Mouse (Mus musculus): ENCODE data around the gene Tfec. TPM values are rescaled to one million over a fixed set of nuclear protein-coding genes. Genes with fewer than 3 reads are reported as not detected.

The Tfec gene
- total RNA-seq (2014; rRNA removed; ENCODE audit: low replicate concordance) (0.34 and 1.7 TPM in 2 replicates), polyA plus RNA-seq (2015; fragmentation: Nextera tagmentation; extraction: Ambion mirVana) (0.38 and 0.48 TPM in 2 replicates)

DNA sequence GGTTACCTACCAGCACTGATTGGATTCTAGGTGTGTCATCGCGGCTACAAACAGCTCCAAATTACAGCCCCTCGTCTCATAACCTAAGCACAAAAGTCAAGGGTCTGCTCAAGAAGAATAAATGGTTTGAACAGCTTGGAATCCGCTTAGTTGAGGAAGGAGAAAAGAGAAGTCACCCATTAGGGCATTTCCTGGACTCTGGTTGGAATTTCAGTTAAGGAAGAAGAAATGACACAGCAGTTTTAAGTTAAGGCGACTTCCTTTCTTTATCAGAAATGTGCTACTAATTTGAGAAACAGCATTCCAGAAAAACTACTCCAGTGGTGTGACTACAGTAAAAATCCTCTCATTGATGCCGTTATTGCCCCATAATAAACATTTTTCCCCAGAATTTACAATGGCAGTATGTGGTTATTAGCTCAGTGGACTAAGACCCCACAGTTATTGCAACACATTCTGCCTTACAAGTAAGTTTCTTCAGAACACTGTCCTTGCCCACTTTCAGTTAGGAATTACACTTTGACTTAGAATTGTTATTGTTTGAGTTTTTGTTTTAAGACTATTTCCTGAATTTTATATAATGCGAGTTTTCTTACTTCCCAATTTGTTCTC is at the start of gene Tfec:
TSS of gene Tfec (minus strand) at position 191 of the 612 bp plus-strand sequence.
- H3K4me1 ChIP-seq (ENCODE audit: control insufficient read depth, insufficient read depth): no peaks in the 10 kb centered on the region; the same call in 1 of the 2 replicates
- no peaks in the 10 kb centered on the region for H3K9me3 ChIP-seq (replicated peaks; ENCODE audit: control insufficient read depth, low read length)
- H3K4me3 ChIP-seq (ENCODE audit: low read depth, low read length): no peak within 1 kb of the TSS
- no peak within 1 kb of the TSS for H3K9ac ChIP-seq (replicated peaks; ENCODE audit: low read depth, low read length)
- TF ChIP-seq EP300 (IDR thresholded peaks at IDR 0.05; ENCODE audit: low read depth) (no peak), CTCF (IDR thresholded peaks at IDR 0.05; ENCODE audit: low read depth) (no peak)
- no peak for DNase-seq (ENCODE audit: low spot score)
- no peak within 1 kb of the TSS for H3K4me2 ChIP-seq (ENCODE audit: low read depth, low read length)
- no peaks in the 10 kb centered on the region for H3K36me3 ChIP-seq (replicated peaks; ENCODE audit: control insufficient read depth, insufficient read depth, low read length)
- no peaks in the 10 kb centered on the region for H3K27me3 ChIP-seq (ENCODE audit: control insufficient read depth, insufficient read depth, low read length)
- no peak for ATAC-seq (ENCODE audit: insufficient read depth, low read depth)
- H3K27ac ChIP-seq (ENCODE audit: low read depth): no peak within 1 kb of the TSS
- 67% methylated on average over 7 of the region's 7 CpGs for WGBS

DNA sequence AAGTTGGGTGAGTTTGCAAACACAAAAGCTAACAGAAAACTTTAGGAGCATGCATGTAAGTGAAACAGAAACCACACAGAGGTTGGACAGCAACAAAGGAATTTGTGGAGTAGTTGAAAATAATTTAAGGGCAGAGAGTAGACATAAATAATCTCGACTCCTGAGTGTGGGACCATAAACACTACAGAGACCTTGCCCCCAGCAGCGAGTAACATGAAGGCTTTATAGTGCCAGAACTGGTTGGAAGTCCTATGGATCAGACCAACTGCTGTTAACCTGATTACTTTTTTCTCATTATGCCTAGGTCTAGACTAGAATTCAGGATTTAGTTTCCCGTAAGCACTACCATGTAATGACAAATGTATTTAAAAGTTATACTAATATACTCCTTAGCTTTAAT is 49.6 kb upstream of the Tfec start:
- no peak overlapping the region for H3K4me2 ChIP-seq (ENCODE audit: low read depth, low read length)
- no peak overlapping the region for H3K27ac ChIP-seq (ENCODE audit: low read depth)
- H3K27me3 ChIP-seq (ENCODE audit: control insufficient read depth, insufficient read depth, low read length): no peaks in the 10 kb centered on the region
- TF ChIP-seq CTCF (IDR thresholded peaks at IDR 0.05; ENCODE audit: low read depth) (no peak), EP300 (IDR thresholded peaks at IDR 0.05; ENCODE audit: low read depth) (no peak)
- H3K9ac ChIP-seq (replicated peaks; ENCODE audit: low read depth, low read length): no peak overlapping the region
- no peaks in the 10 kb centered on the region for H3K9me3 ChIP-seq (replicated peaks; ENCODE audit: control insufficient read depth, low read length)
- no peaks in the 10 kb centered on the region for H3K36me3 ChIP-seq (replicated peaks; ENCODE audit: control insufficient read depth, insufficient read depth, low read length)
- ATAC-seq (ENCODE audit: insufficient read depth, low read depth) (no peak), DNase-seq (ENCODE audit: low spot score) (no peak)
- no peak overlapping the region for H3K4me3 ChIP-seq (ENCODE audit: low read depth, low read length)
- H3K4me1 ChIP-seq (ENCODE audit: control insufficient read depth, insufficient read depth): no peaks in the 10 kb centered on the region
- WGBS: 68% methylated on average over 3 of the region's 3 CpGs

DNA sequence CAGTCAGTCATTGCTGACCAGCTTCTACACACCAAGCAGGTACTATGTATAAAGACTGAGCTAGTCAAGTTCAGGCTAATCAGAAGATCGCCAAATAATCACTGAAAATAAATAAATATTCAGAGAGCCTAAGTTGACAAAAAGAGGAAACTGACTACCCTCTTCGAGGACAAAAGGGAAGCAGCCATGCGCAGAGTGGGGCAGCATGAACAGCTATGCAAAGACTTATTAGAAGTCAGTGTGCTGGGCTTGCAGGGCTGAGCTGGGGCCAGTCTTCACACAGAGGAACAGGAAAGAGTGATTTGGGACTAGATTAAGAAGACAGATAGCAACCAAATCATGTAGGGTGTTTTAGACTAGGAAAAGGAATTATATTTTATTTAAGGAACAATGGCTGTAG is 45.3 kb upstream of the Tfec start:
- DNase-seq (ENCODE audit: low spot score) (no peak), ATAC-seq (ENCODE audit: insufficient read depth, low read depth) (no peak)
- no peaks in the 10 kb centered on the region for H3K4me1 ChIP-seq (ENCODE audit: control insufficient read depth, insufficient read depth)
- 72% methylated on average over 3 of the region's 3 CpGs for WGBS
- H3K9me3 ChIP-seq (replicated peaks; ENCODE audit: control insufficient read depth, low read length): no peaks in the 10 kb centered on the region
- H3K27ac ChIP-seq (ENCODE audit: low read depth): no peak overlapping the region
- TF ChIP-seq EP300 (IDR thresholded peaks at IDR 0.05; ENCODE audit: low read depth) (no peak), CTCF (IDR thresholded peaks at IDR 0.05; ENCODE audit: low read depth) (no peak)
- H3K4me2 ChIP-seq (ENCODE audit: low read depth, low read length): no peak overlapping the region
- no peak overlapping the region for H3K4me3 ChIP-seq (ENCODE audit: low read depth, low read length)
- no peaks in the 10 kb centered on the region for H3K27me3 ChIP-seq (ENCODE audit: control insufficient read depth, insufficient read depth, low read length)
- no peak overlapping the region for H3K9ac ChIP-seq (replicated peaks; ENCODE audit: low read depth, low read length)
- H3K36me3 ChIP-seq (replicated peaks; ENCODE audit: control insufficient read depth, insufficient read depth, low read length): no peaks in the 10 kb centered on the region

DNA sequence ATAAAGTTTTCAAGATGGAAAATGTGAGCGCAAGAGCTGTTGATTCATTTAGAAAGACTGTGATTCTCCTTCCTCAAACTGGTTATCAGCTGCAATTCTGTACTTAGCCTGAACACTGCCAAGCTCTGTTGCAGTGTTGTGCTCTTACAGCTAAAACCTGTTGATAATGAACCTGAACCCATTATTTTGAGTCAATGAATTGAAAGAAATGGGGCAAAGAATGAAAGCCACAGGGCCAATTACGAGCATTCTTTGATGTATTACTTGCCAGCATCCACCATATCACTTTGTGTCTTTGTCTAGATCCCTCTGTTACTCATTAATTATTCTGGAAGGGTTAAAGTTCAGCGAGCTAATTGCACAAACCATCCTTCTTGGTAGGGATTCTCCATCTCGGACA is 44.2 kb upstream of the Tfec start:
- H3K4me3 ChIP-seq (ENCODE audit: low read depth, low read length): no peak overlapping the region
- H3K4me1 ChIP-seq (ENCODE audit: control insufficient read depth, insufficient read depth): no peaks in the 10 kb centered on the region
- 70% methylated on average over 4 of the region's 4 CpGs for WGBS
- ATAC-seq (ENCODE audit: insufficient read depth, low read depth) (no peak), DNase-seq (ENCODE audit: low spot score) (no peak)
- no peaks in the 10 kb centered on the region for H3K36me3 ChIP-seq (replicated peaks; ENCODE audit: control insufficient read depth, insufficient read depth, low read length)
- H3K27ac ChIP-seq (ENCODE audit: low read depth): no peak overlapping the region
- no peak overlapping the region for H3K9ac ChIP-seq (replicated peaks; ENCODE audit: low read depth, low read length)
- H3K4me2 ChIP-seq (ENCODE audit: low read depth, low read length): no peak overlapping the region
- H3K9me3 ChIP-seq (replicated peaks; ENCODE audit: control insufficient read depth, low read length): no peaks in the 10 kb centered on the region
- H3K27me3 ChIP-seq (ENCODE audit: control insufficient read depth, insufficient read depth, low read length): no peaks in the 10 kb centered on the region
- TF ChIP-seq CTCF (IDR thresholded peaks at IDR 0.05; ENCODE audit: low read depth): no peak
- TF ChIP-seq EP300 (IDR thresholded peaks at IDR 0.05; ENCODE audit: low read depth): no peak

DNA sequence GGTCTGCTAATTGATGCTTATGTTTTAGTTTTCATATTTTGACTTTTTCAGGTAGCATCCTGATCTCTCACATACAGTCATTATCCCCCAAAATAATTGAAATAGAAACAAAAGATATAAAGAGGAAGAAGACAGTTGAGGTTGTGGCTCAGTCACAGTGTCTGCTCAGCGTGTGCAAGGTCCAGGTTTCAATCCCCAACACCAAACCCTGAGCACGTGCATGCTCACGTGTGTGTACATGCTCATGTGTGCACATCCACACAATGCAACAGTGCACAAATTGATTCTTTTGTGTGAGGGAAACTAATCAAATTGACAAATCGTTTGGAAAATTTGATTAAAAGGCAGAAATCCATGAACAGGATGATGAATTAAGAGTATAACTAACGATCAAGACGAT is 32.8 kb upstream of the Tfec start:
- ATAC-seq (ENCODE audit: insufficient read depth, low read depth): no peak

More for the DNA sequence above, 32.8 kb upstream of the Tfec start:
- Histone ChIP-seq H3K4me1 (ENCODE audit: control insufficient read depth, insufficient read depth) (no peaks in the 10 kb centered on the region), H3K27me3 (ENCODE audit: control insufficient read depth, insufficient read depth, low read length) (no peaks in the 10 kb centered on the region), H3K4me2 (ENCODE audit: low read depth, low read length) (no peak overlapping the region), H3K9me3 (replicated peaks; ENCODE audit: control insufficient read depth, low read length) (no peaks in the 10 kb centered on the region), H3K36me3 (replicated peaks; ENCODE audit: control insufficient read depth, insufficient read depth, low read length) (no peaks in the 10 kb centered on the region), H3K9ac (replicated peaks; ENCODE audit: low read depth, low read length) (no peak overlapping the region), H3K4me3 (ENCODE audit: low read depth, low read length) (no peak overlapping the region), H3K27ac (ENCODE audit: low read depth) (no peak overlapping the region)
- 78% methylated on average over 6 of the region's 6 CpGs for WGBS
- no peak for TF ChIP-seq EP300 (IDR thresholded peaks at IDR 0.05; ENCODE audit: low read depth)
- no peak for TF ChIP-seq CTCF (IDR thresholded peaks at IDR 0.05; ENCODE audit: low read depth)
- DNase-seq (ENCODE audit: low spot score): no peak

Measured in heart, postnatal 0 days (tissue).